Mouse (Mus musculus): ENCODE data around the gene Stim1. TPM values are rescaled to one million over a fixed set of nuclear protein-coding genes. Genes with fewer than 3 reads are reported as not detected.
A peak's percentile ranks its signal among the peaks of the same experiment; 100 is the strongest.

Stim1 gene
- total and polyA plus RNA-seq, 3 experiments = 10.2 to 26.6 (median 23.9) TPM

GRCm38 (mm10) chr7:102442432-102442831 lies 174.8 kb downstream of the Stim1 start:
- peaks cover 5 to 28% of the 10 kb centered on the region in 2 experiments for H3K4me1 ChIP-seq (ENCODE audit: control insufficient read depth in 1 of 2, insufficient read depth in 2 of 2)
- DNase-seq (ENCODE audit: extremely low read depth) = no peak
- H3K4me3 ChIP-seq (replicated peaks in 1 of 3; ENCODE audit: low read depth in 2 of 3, low read length in 2 of 3, poor library complexity in 1 of 3) = peak overlapping the region; percentile 91 to 100 (median 97)
- TF ChIP-seq ZNF384 (IDR thresholded peaks at IDR 0.05; ENCODE audit: low read depth, low read length) (peak; percentile 36; the same call in 1 of the 2 replicates), E2F4 (IDR thresholded peaks at IDR 0.05; ENCODE audit: insufficient replicate concordance, low read depth, low read length) (no peak)
- peak overlapping the region; percentile 37 for H3K4me2 ChIP-seq (ENCODE audit: insufficient read depth, low read depth, poor library complexity, severe bottlenecking)
- in situ Hi-C loops (cut with MboI; ENCODE audit: low pct_ligation_motif_present, low pct_unique_long_range_greater_than_20kb, low sequenced_read_pairs) (no loop called here), dilution Hi-C loops (cut with MboI; ENCODE audit: extremely low pct_ligation_motif_present, extremely low pct_unique_long_range_greater_than_20kb, low sequenced_read_pairs) (no loop called here)
- H3K27me3 ChIP-seq (replicated peaks) = no peaks in the 10 kb centered on the region
- H3K27ac ChIP-seq (ENCODE audit: insufficient read depth, low read depth) = no peak overlapping the region; the same call in 1 of the 2 replicates
- no peaks in the 10 kb centered on the region for H3K9me3 ChIP-seq (replicated peaks; ENCODE audit: low read length)
- peaks cover 20 to 35% of the 10 kb centered on the region in 2 experiments for H3K36me3 ChIP-seq (replicated peaks in 1 of 2; ENCODE audit: control insufficient read depth in 1 of 2, insufficient read depth in 1 of 2, low read length in 1 of 2)
- peaks cover 41% of the 10 kb centered on the region for H3K79me2 ChIP-seq (replicated peaks; ENCODE audit: control insufficient read depth, extremely low read depth, insufficient read depth, poor library complexity, severe bottlenecking)
- H3K9ac ChIP-seq (ENCODE audit: insufficient read depth, low read depth) = peak overlapping the region; percentile 88

- no peak for DNase-seq (ENCODE audit: extremely low read depth)
- dilution Hi-C loops (cut with MboI; ENCODE audit: extremely low pct_ligation_motif_present, extremely low pct_unique_long_range_greater_than_20kb, low sequenced_read_pairs) (no loop called here), in situ Hi-C loops (cut with MboI; ENCODE audit: low pct_ligation_motif_present, low pct_unique_long_range_greater_than_20kb, low sequenced_read_pairs) (no loop called here)
- H3K9ac ChIP-seq (ENCODE audit: insufficient read depth, low read depth) = no peak overlapping the region
- H3K79me2 ChIP-seq (replicated peaks; ENCODE audit: control insufficient read depth, extremely low read depth, insufficient read depth, poor library complexity, severe bottlenecking) = peaks cover 41% of the 10 kb centered on the region
- H3K4me1 ChIP-seq (ENCODE audit: control insufficient read depth in 1 of 2, insufficient read depth in 2 of 2) = peaks cover 5 to 28% of the 10 kb centered on the region in 2 experiments
- no peaks in the 10 kb centered on the region for H3K27me3 ChIP-seq (replicated peaks)
- H3K27ac ChIP-seq (ENCODE audit: insufficient read depth, low read depth) = no peak overlapping the region
- peak overlapping the region in 1 of 3 experiments; percentile 38 for H3K4me3 ChIP-seq (replicated peaks in 1 of 3; ENCODE audit: low read depth in 2 of 3, low read length in 2 of 3, poor library complexity in 1 of 3)
- H3K36me3 ChIP-seq (replicated peaks in 1 of 2; ENCODE audit: control insufficient read depth in 1 of 2, insufficient read depth in 1 of 2, low read length in 1 of 2) = peaks cover 27 to 52% of the 10 kb centered on the region in 2 experiments
- TF ChIP-seq JUN (IDR thresholded peaks at IDR 0.05; ENCODE audit: insufficient read depth, low read depth, low read length) (no peak), NELFE (IDR thresholded peaks at IDR 0.05; ENCODE audit: low read depth, low read length) (no peak), MYC (IDR thresholded peaks at IDR 0.05; ENCODE audit: low read depth, low read length) (no peak), JUND (conservative IDR thresholded peaks at IDR 0.05; ENCODE audit: low read depth, low read length) (no peak), RCOR1 (conservative IDR thresholded peaks at IDR 0.05; ENCODE audit: low read depth, low read length) (no peak), ZKSCAN1 (IDR thresholded peaks at IDR 0.05; ENCODE audit: borderline replicate concordance, low read depth, low read length) (no peak), MAZ (IDR thresholded peaks at IDR 0.05; ENCODE audit: low read depth, low read length) (no peak), ZMIZ1 (IDR thresholded peaks at IDR 0.05; ENCODE audit: low read depth, low read length) (no peak), MAX (IDR thresholded peaks at IDR 0.05; ENCODE audit: low read length) (no peak), CHD2 (IDR thresholded peaks at IDR 0.05; ENCODE audit: low read length) (no peak)
- no peaks in the 10 kb centered on the region for H3K9me3 ChIP-seq (replicated peaks; ENCODE audit: low read length)
- 0 out of 2 replicates have a peak overlapping the region, but pooled peaks have one; percentile 2 for H3K4me2 ChIP-seq (ENCODE audit: insufficient read depth, low read depth, poor library complexity, severe bottlenecking)
These were observed 176.7 kb downstream of the Stim1 start for GRCm38 (mm10) chr7:102444301-102444700.

GRCm38 (mm10) chr7:102446438-102446837 lies 178.8 kb downstream of the Stim1 start:
- dilution Hi-C loops (cut with MboI; ENCODE audit: extremely low pct_ligation_motif_present, extremely low pct_unique_long_range_greater_than_20kb, low sequenced_read_pairs) = no loop called here
- H3K36me3 ChIP-seq (replicated peaks in 1 of 2; ENCODE audit: control insufficient read depth in 1 of 2, insufficient read depth in 1 of 2, low read length in 1 of 2) = peaks cover 38 to 72% of the 10 kb centered on the region in 2 experiments
- in situ Hi-C loops (cut with MboI; ENCODE audit: low pct_ligation_motif_present, low pct_unique_long_range_greater_than_20kb, low sequenced_read_pairs) = no loop called here

More at GRCm38 (mm10) chr7:102446438-102446837, 178.8 kb downstream of the Stim1 start:
- Histone ChIP-seq H3K4me2 (ENCODE audit: insufficient read depth, low read depth, poor library complexity, severe bottlenecking) (no peak overlapping the region), H3K9me3 (replicated peaks; ENCODE audit: low read length) (no peaks in the 10 kb centered on the region), H3K4me1 (ENCODE audit: control insufficient read depth in 1 of 2, insufficient read depth in 2 of 2) (peaks cover 5 to 22% of the 10 kb centered on the region in 2 experiments), H3K27ac (ENCODE audit: insufficient read depth, low read depth) (no peak overlapping the region), H3K9ac (ENCODE audit: insufficient read depth, low read depth) (no peak overlapping the region), H3K79me2 (replicated peaks; ENCODE audit: control insufficient read depth, extremely low read depth, insufficient read depth, poor library complexity, severe bottlenecking) (peaks cover 43% of the 10 kb centered on the region), H3K27me3 (replicated peaks) (no peaks in the 10 kb centered on the region), H3K4me3 (replicated peaks in 1 of 3; ENCODE audit: low read depth in 2 of 3, low read length in 2 of 3, poor library complexity in 1 of 3) (no peak overlapping the region)
- TF ChIP-seq MAFK (IDR thresholded peaks at IDR 0.05; ENCODE audit: insufficient replicate concordance, low read length) = no peak
- no peak for TF ChIP-seq GABPA (IDR thresholded peaks at IDR 0.05; ENCODE audit: insufficient replicate concordance, low read depth, low read length)
- no peak for TF ChIP-seq ZKSCAN1 (IDR thresholded peaks at IDR 0.05; ENCODE audit: borderline replicate concordance, low read depth, low read length)
- no peak for TF ChIP-seq ETS1 (conservative IDR thresholded peaks at IDR 0.05; ENCODE audit: low read depth, low read length)
- TF ChIP-seq POLR2AphosphoS2 (IDR thresholded peaks at IDR 0.05; ENCODE audit: low read depth, low read length) = no peak
- TF ChIP-seq NRF1 (IDR thresholded peaks at IDR 0.05; ENCODE audit: low read depth, low read length) = no peak
- TF ChIP-seq RCOR1 (conservative IDR thresholded peaks at IDR 0.05; ENCODE audit: low read depth, low read length) = no peak
- TF ChIP-seq NELFE (IDR thresholded peaks at IDR 0.05; ENCODE audit: low read depth, low read length) = no peak
- TF ChIP-seq USF2 (conservative IDR thresholded peaks at IDR 0.05; ENCODE audit: low read depth, low read length) = no peak
- no peak for TF ChIP-seq BHLHE40 (IDR thresholded peaks at IDR 0.05; ENCODE audit: low read depth, low read length)
- no peak for TF ChIP-seq CHD1 (IDR thresholded peaks at IDR 0.05; ENCODE audit: low read depth, low read length)
- TF ChIP-seq JUN (IDR thresholded peaks at IDR 0.05; ENCODE audit: insufficient read depth, low read depth, low read length) = no peak
- TF ChIP-seq MYC (IDR thresholded peaks at IDR 0.05; ENCODE audit: low read depth, low read length) = no peak
- no peak for TF ChIP-seq CHD2 (IDR thresholded peaks at IDR 0.05; ENCODE audit: low read length)
- no peak for TF ChIP-seq TBP (conservative IDR thresholded peaks at IDR 0.05; ENCODE audit: low read depth, low read length)
- TF ChIP-seq CTCF (conservative IDR thresholded peaks at IDR 0.05 in 1 of 2, IDR thresholded peaks at IDR 0.05 in 1 of 2; ENCODE audit: low read depth in 2 of 2, low read length in 2 of 2) = no peak
- no peak for TF ChIP-seq MXI1 (IDR thresholded peaks at IDR 0.05; ENCODE audit: low read depth, low read length)
- TF ChIP-seq JUND (conservative IDR thresholded peaks at IDR 0.05; ENCODE audit: low read depth, low read length) = no peak
- TF ChIP-seq MAZ (IDR thresholded peaks at IDR 0.05; ENCODE audit: low read depth, low read length) = no peak
- DNase-seq (ENCODE audit: extremely low read depth) = no peak

Data from CH12.LX (cell line).